Mouse (Mus musculus): Measurements from ENCODE around the gene Fer1l5.

- TF ChIP-seq CTCF (IDR thresholded peaks at IDR 0.05; ENCODE audit: low read depth, low read length) (no peak), POLR2A (IDR thresholded peaks at IDR 0.05; ENCODE audit: insufficient read depth, low read length) (no peak), EP300 (IDR thresholded peaks at IDR 0.05; ENCODE audit: insufficient read depth, low read depth, low read length) (no peak)
Measured at GRCm38 (mm10) chr1:36356955-36357695, 15.0 kb upstream of the Fer1l5 start.
